Mouse (Mus musculus): ENCODE results near the gene Platr17.

DNA sequence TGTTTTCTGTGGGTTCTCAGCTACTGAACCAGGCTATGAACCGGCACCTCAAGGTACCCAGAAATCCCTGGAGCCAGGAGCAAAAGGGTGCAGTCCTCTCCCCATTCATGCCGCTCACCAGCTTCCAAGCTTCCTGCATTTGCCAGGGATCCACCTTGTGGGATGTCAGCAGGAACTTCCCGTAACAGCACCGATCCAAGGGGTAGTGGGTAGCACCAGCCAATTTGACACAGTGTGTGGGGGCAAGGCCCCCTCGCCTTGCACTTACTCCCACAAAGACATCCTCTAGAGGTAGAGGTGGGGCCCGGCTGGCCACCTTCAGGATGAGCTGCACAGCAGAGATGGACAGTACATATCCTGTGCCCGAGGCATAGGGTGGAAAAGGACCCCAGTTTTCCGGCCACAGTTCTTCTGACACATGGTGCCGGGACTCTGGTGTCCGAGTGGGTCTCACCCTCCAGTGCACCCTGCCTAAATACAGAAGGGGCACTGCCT is 45.2 kb downstream of the Platr17 start:
- TF ChIP-seq MYC (IDR thresholded peaks at IDR 0.05; ENCODE audit: low read depth, low read length) (no peak), CHD2 (IDR thresholded peaks at IDR 0.05; ENCODE audit: low read length) (no peak), CTCF (IDR thresholded peaks at IDR 0.05 in 2 of 3, conservative IDR thresholded peaks at IDR 0.05 in 1 of 3; ENCODE audit: control insufficient read depth in 1 of 3, insufficient read depth in 1 of 3, low read depth in 2 of 3, low read length in 3 of 3, poor library complexity in 1 of 3, severe bottlenecking in 1 of 3) (no peak), NELFE (IDR thresholded peaks at IDR 0.05; ENCODE audit: low read depth, low read length) (no peak), CHD1 (IDR thresholded peaks at IDR 0.05; ENCODE audit: low read depth, low read length) (no peak), ZC3H11A (IDR thresholded peaks at IDR 0.05; ENCODE audit: low read depth, low read length) (no peak), EP300 (IDR thresholded peaks at IDR 0.05; ENCODE audit: low read depth in 1 of 2, low read length in 2 of 2) (no peak), ZNF384 (IDR thresholded peaks at IDR 0.05; ENCODE audit: low read depth, low read length) (no peak)
